Mouse (Mus musculus): Measurements from ENCODE around the gene Cacna1e. TPM values are rescaled to one million over a fixed set of nuclear protein-coding genes. Genes with fewer than 3 reads are reported as not detected.
A peak's percentile ranks its signal among the peaks of the same experiment; 100 is the strongest.

Cacna1e gene
- polyA plus RNA-seq, 1 experiment from 2014 or later, result 0.47 TPM

DNA sequence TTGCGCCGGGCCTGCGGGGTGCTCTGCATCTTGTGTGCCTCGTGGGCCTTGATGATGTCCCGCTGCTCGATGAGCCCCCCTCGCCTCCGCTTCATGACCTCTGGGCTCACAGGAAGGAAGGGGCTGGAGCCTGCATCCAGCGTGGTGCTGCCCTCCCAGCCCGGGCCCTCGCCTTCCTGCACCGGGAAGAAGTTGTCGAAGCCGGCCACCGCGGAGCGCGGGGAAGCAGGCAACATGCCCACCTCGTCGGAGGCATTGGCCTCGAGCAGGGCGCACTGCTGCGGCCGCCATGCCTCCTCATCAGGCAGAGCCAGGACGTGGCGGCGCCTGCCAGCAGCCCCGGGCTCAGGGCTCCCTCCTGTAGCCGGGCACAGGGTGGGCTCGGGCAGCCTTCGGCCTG is 85.0 kb downstream of the Cacna1e start:
- H3K9me3 ChIP-seq (ENCODE audit: control insufficient read depth, low read length), result no peaks in the 10 kb centered on the region
- no peak overlapping the region for H3K4me3 ChIP-seq (ENCODE audit: low read depth, low read length)
- no peak overlapping the region for H3K4me2 ChIP-seq
- H3K4me1 ChIP-seq (replicated peaks; ENCODE audit: control insufficient read depth, insufficient read depth, low read length), result no peaks in the 10 kb centered on the region
- H3K27me3 ChIP-seq (replicated peaks; ENCODE audit: control insufficient read depth, insufficient read depth, low read length), result no peaks in the 10 kb centered on the region
- no peak overlapping the region for H3K9ac ChIP-seq (ENCODE audit: low read depth, low read length)
- no peak overlapping the region for H3K27ac ChIP-seq (ENCODE audit: low read depth, low read length)
- H3K36me3 ChIP-seq (ENCODE audit: control insufficient read depth, insufficient read depth, low read length), result no peaks in the 10 kb centered on the region
- ATAC-seq (replicated peaks; ENCODE audit: low FRiP score) (no peak), DNase-seq (ENCODE audit: low spot score) (no peak)
- WGBS, result 61% methylated on average over 31 of the region's 31 CpGs

DNA sequence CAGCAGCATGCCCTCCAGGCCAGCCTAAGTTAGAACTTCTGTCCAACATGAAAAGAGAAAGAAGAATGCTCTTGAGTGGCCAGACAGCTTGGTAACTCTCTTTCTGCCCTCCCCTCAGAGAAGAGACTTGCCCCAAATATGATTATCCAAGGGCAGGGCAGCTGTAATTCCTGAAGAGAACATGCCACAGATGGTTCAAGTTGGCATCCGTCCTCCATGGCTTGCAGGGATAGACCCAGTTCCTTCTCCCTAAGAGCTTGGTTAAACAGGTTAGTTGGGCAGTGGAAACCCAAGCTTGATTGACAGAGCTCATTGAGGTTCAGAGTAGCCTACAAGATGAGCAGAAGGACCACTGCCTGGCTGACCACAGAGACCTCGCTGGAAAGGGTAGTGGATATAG is 85.5 kb downstream of the Cacna1e start:
- DNase-seq (ENCODE audit: low spot score) (no peak), ATAC-seq (replicated peaks; ENCODE audit: low FRiP score) (no peak)
- H3K36me3 ChIP-seq (ENCODE audit: control insufficient read depth, insufficient read depth, low read length), result no peaks in the 10 kb centered on the region
- H3K4me1 ChIP-seq (replicated peaks; ENCODE audit: control insufficient read depth, insufficient read depth, low read length), result no peaks in the 10 kb centered on the region
- no peak overlapping the region for H3K27ac ChIP-seq (ENCODE audit: low read depth, low read length)
- no peaks in the 10 kb centered on the region for H3K9me3 ChIP-seq (ENCODE audit: control insufficient read depth, low read length)
- no peak overlapping the region for H3K9ac ChIP-seq (ENCODE audit: low read depth, low read length)
- 66% methylated on average over 2 of the region's 2 CpGs for whole genome bisulfite sequencing
- no peak overlapping the region for H3K4me2 ChIP-seq
- no peak overlapping the region for H3K4me3 ChIP-seq (ENCODE audit: low read depth, low read length)
- no peaks in the 10 kb centered on the region for H3K27me3 ChIP-seq (replicated peaks; ENCODE audit: control insufficient read depth, insufficient read depth, low read length)

GRCm38 (mm10) chr1:154796685-154797084 is 87.6 kb downstream of the Cacna1e start:
- no peaks in the 10 kb centered on the region for H3K27me3 ChIP-seq (replicated peaks; ENCODE audit: control insufficient read depth, insufficient read depth, low read length)
- no peak overlapping the region for H3K4me2 ChIP-seq
- H3K9ac ChIP-seq (ENCODE audit: low read depth, low read length), result no peak overlapping the region
- H3K4me1 ChIP-seq (replicated peaks; ENCODE audit: control insufficient read depth, insufficient read depth, low read length), result no peaks in the 10 kb centered on the region
- no peak overlapping the region for H3K27ac ChIP-seq (ENCODE audit: low read depth, low read length)
- ATAC-seq (replicated peaks; ENCODE audit: low FRiP score) (no peak), DNase-seq (ENCODE audit: low spot score) (no peak)
- H3K9me3 ChIP-seq (ENCODE audit: control insufficient read depth, low read length), result no peaks in the 10 kb centered on the region
- 49% methylated on average over 2 of the region's 2 CpGs for WGBS
- no peak overlapping the region for H3K4me3 ChIP-seq (ENCODE audit: low read depth, low read length)
- H3K36me3 ChIP-seq (ENCODE audit: control insufficient read depth, insufficient read depth, low read length), result no peaks in the 10 kb centered on the region

DNA sequence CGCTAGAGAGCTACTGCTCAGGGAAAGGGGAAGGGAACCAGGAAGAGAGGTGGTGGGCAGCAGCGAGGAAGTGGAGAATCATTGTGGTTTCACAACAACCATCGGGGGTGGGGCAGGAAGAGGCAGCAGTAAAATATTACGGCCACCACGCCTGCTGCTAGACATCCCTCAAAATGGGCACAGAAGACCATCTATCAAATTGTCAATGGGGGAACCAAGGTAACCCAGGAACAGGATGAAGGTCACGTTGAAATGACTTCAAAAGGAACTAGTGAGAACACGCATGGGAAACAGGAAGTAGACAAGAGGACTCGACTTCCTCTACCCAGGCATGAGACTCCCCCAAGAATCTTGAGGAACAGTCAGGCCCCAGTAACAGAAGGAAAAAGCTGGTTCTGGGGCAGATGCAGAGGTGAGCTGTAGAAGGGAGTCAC is 89.8 kb downstream of the Cacna1e start:
- no peak for DNase-seq (ENCODE audit: low spot score)
- Histone ChIP-seq H3K36me3 (ENCODE audit: control insufficient read depth, insufficient read depth, low read length) (no peaks in the 10 kb centered on the region), H3K9ac (ENCODE audit: low read depth, low read length) (no peak overlapping the region), H3K9me3 (ENCODE audit: control insufficient read depth, low read length) (no peaks in the 10 kb centered on the region), H3K27ac (ENCODE audit: low read depth, low read length) (no peak overlapping the region), H3K4me1 (replicated peaks; ENCODE audit: control insufficient read depth, insufficient read depth, low read length) (no peaks in the 10 kb centered on the region), H3K4me2 (no peak overlapping the region), H3K4me3 (ENCODE audit: low read depth, low read length) (no peak overlapping the region), H3K27me3 (replicated peaks; ENCODE audit: control insufficient read depth, insufficient read depth, low read length) (no peaks in the 10 kb centered on the region)
- WGBS, result 41% methylated on average over 8 of the region's 8 CpGs
- no peak for ATAC-seq (replicated peaks; ENCODE audit: low FRiP score)

DNA sequence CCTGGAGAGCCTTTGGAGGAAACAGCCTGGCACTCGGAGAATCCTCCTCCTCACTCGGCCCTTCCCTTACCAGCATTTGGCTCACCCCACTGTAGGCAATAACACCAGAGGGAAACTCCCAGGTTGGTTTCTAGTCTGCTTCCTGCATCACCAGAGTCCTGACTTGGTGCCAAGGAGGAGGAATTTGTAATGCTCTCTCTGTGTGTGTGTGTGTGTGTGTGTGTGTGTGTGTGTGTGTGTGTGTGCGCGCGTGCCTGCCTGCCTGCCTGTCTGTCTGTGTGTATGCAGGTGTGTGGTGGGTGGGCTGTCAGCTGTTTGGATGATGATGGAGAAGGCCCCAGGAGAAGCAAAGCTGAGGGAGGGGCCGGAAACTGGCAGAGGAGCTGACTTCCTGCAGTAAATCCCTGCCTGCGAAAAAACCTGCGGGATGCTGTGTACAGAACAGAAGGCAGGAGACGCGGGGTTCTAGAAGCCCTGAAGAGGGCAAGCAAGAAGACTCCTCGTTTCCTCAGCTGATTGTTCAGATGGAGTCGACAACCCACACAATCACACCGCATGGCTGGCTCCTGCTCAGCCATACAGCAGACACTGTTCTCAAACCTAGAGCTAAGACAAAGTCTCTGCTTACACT is 92.6 kb downstream of the Cacna1e start:
- Histone ChIP-seq H3K4me1 (replicated peaks; ENCODE audit: control insufficient read depth, insufficient read depth, low read length) (no peaks in the 10 kb centered on the region), H3K4me3 (ENCODE audit: low read depth, low read length) (no peak overlapping the region), H3K9ac (ENCODE audit: low read depth, low read length) (no peak overlapping the region), H3K27me3 (replicated peaks; ENCODE audit: control insufficient read depth, insufficient read depth, low read length) (no peaks in the 10 kb centered on the region), H3K9me3 (ENCODE audit: control insufficient read depth, low read length) (no peaks in the 10 kb centered on the region), H3K27ac (ENCODE audit: low read depth, low read length) (no peak overlapping the region), H3K36me3 (ENCODE audit: control insufficient read depth, insufficient read depth, low read length) (no peaks in the 10 kb centered on the region), H3K4me2 (no peak overlapping the region)
- no peak for DNase-seq (ENCODE audit: low spot score)
- no peak for ATAC-seq (replicated peaks; ENCODE audit: low FRiP score)
- 58% methylated on average over 13 of the region's 13 CpGs for WGBS

GRCm38 (mm10) chr1:154788491-154788890 is 95.8 kb downstream of the Cacna1e start:
- no peak for ATAC-seq (replicated peaks; ENCODE audit: low FRiP score)
- Histone ChIP-seq H3K36me3 (ENCODE audit: control insufficient read depth, insufficient read depth, low read length) (no peaks in the 10 kb centered on the region), H3K4me1 (replicated peaks; ENCODE audit: control insufficient read depth, insufficient read depth, low read length) (no peaks in the 10 kb centered on the region), H3K9me3 (ENCODE audit: control insufficient read depth, low read length) (no peaks in the 10 kb centered on the region), H3K9ac (ENCODE audit: low read depth, low read length) (no peak overlapping the region), H3K27ac (ENCODE audit: low read depth, low read length) (no peak overlapping the region), H3K27me3 (replicated peaks; ENCODE audit: control insufficient read depth, insufficient read depth, low read length) (no peaks in the 10 kb centered on the region), H3K4me2 (no peak overlapping the region), H3K4me3 (ENCODE audit: low read depth, low read length) (no peak overlapping the region)
- DNase-seq (ENCODE audit: low spot score), result no peak
- WGBS, result 76% methylated on average over 4 of the region's 4 CpGs

GRCm38 (mm10) chr1:154788069-154788468 is 96.2 kb downstream of the Cacna1e start:
- Histone ChIP-seq H3K9ac (ENCODE audit: low read depth, low read length) (no peak overlapping the region), H3K9me3 (ENCODE audit: control insufficient read depth, low read length) (no peaks in the 10 kb centered on the region), H3K4me3 (ENCODE audit: low read depth, low read length) (no peak overlapping the region), H3K36me3 (ENCODE audit: control insufficient read depth, insufficient read depth, low read length) (no peaks in the 10 kb centered on the region), H3K27ac (ENCODE audit: low read depth, low read length) (no peak overlapping the region), H3K27me3 (replicated peaks; ENCODE audit: control insufficient read depth, insufficient read depth, low read length) (no peaks in the 10 kb centered on the region), H3K4me1 (replicated peaks; ENCODE audit: control insufficient read depth, insufficient read depth, low read length) (no peaks in the 10 kb centered on the region), H3K4me2 (no peak overlapping the region)
- 12% methylated on average over 5 of the region's 5 CpGs for WGBS
- DNase-seq (ENCODE audit: low spot score) (peak; percentile 63), ATAC-seq (replicated peaks; ENCODE audit: low FRiP score) (no peak)

GRCm38 (mm10) chr1:154787418-154787817 is 96.9 kb downstream of the Cacna1e start:
- Histone ChIP-seq H3K27me3 (replicated peaks; ENCODE audit: control insufficient read depth, insufficient read depth, low read length) (no peaks in the 10 kb centered on the region), H3K4me2 (no peak overlapping the region), H3K9ac (ENCODE audit: low read depth, low read length) (no peak overlapping the region), H3K4me3 (ENCODE audit: low read depth, low read length) (no peak overlapping the region), H3K36me3 (ENCODE audit: control insufficient read depth, insufficient read depth, low read length) (no peaks in the 10 kb centered on the region), H3K4me1 (replicated peaks; ENCODE audit: control insufficient read depth, insufficient read depth, low read length) (no peaks in the 10 kb centered on the region), H3K9me3 (ENCODE audit: control insufficient read depth, low read length) (no peaks in the 10 kb centered on the region), H3K27ac (ENCODE audit: low read depth, low read length) (no peak overlapping the region)
- no peak for DNase-seq (ENCODE audit: low spot score)
- WGBS, result 51% methylated on average over 5 of the region's 5 CpGs
- no peak for ATAC-seq (replicated peaks; ENCODE audit: low FRiP score)

- Histone ChIP-seq H3K36me3 (ENCODE audit: control insufficient read depth, insufficient read depth, low read length) (no peaks in the 10 kb centered on the region), H3K27me3 (replicated peaks; ENCODE audit: control insufficient read depth, insufficient read depth, low read length) (no peaks in the 10 kb centered on the region), H3K4me2 (peak overlapping the region; percentile 42; the same call in 1 of the 2 replicates), H3K4me1 (replicated peaks; ENCODE audit: control insufficient read depth, insufficient read depth, low read length) (no peaks in the 10 kb centered on the region), H3K9me3 (ENCODE audit: control insufficient read depth, low read length) (no peaks in the 10 kb centered on the region), H3K27ac (ENCODE audit: low read depth, low read length) (no peak overlapping the region), H3K9ac (ENCODE audit: low read depth, low read length) (no peak overlapping the region), H3K4me3 (ENCODE audit: low read depth, low read length) (no peak overlapping the region)
- peak; percentile 50 for DNase-seq (ENCODE audit: low spot score)
- 9% methylated on average over 4 of the region's 4 CpGs for WGBS
- ATAC-seq (replicated peaks; ENCODE audit: low FRiP score), result peak; percentile 61
Observed at GRCm38 (mm10) chr1:154786243-154786669, 98.0 kb downstream of the Cacna1e start.

Data from liver, embryonic 11.5 days (tissue).